Mouse (Mus musculus): ENCODE results near the gene Hoxa1. TPM values are rescaled to one million over a fixed set of nuclear protein-coding genes. Genes with fewer than 3 reads are reported as not detected.

The Hoxa1 gene
- polyA plus RNA-seq, 1 experiment from 2014 or later: 0.57 TPM

- Histone ChIP-seq H3K27me3 (replicated peaks; ENCODE audit: low read depth, poor library complexity, severe bottlenecking) (peaks cover 100% of the 10 kb centered on the region), H3K9me3 (no peaks in the 10 kb centered on the region), H3K27ac (replicated peaks) (peak overlapping the region; percentile 78), H3K4me1 (peaks cover 30% of the 10 kb centered on the region), H3K4me3 (peak overlapping the region; percentile 78), H3K36me3 (replicated peaks) (no peaks in the 10 kb centered on the region)
- peak; percentile 45 for DNase-seq (ENCODE audit: low spot score)
- WGBS: 1% methylated on average over 12 of the region's 12 CpGs
These were observed 1.1 kb upstream of the Hoxa1 start for GRCm38 (mm10) chr6:52159164-52159761.

- H3K9me3 ChIP-seq: no peaks in the 10 kb centered on the region
- WGBS: under 1% methylated on average over 32 of the region's 32 CpGs
- peaks cover 30% of the 10 kb centered on the region for H3K4me1 ChIP-seq
- no peaks in the 10 kb centered on the region for H3K36me3 ChIP-seq (replicated peaks)
- peak overlapping the region; percentile 78 for H3K4me3 ChIP-seq
- H3K27ac ChIP-seq (replicated peaks): no peak overlapping the region
- peak; percentile 41 for DNase-seq (ENCODE audit: low spot score)
- peaks cover 100% of the 10 kb centered on the region for H3K27me3 ChIP-seq (replicated peaks; ENCODE audit: low read depth, poor library complexity, severe bottlenecking)
These were observed 446 bp downstream of the Hoxa1 start for GRCm38 (mm10) chr6:52157466-52158275.

GRCm38 (mm10) chr6:52156551-52157200 lies 1.4 kb downstream of the Hoxa1 start:
- DNase-seq (ENCODE audit: low spot score): peak; percentile 38
- no peak overlapping the region for H3K27ac ChIP-seq (replicated peaks)
- no peaks in the 10 kb centered on the region for H3K36me3 ChIP-seq (replicated peaks)
- WGBS: under 1% methylated on average over 20 of the region's 20 CpGs
- no peaks in the 10 kb centered on the region for H3K9me3 ChIP-seq
- peaks cover 100% of the 10 kb centered on the region for H3K27me3 ChIP-seq (replicated peaks; ENCODE audit: low read depth, poor library complexity, severe bottlenecking)
- H3K4me1 ChIP-seq: peaks cover 30% of the 10 kb centered on the region
- 0 out of 2 replicates have a peak overlapping the region, but pooled peaks have one; percentile 5 for H3K4me3 ChIP-seq

- no peak overlapping the region for H3K27ac ChIP-seq (replicated peaks)
- H3K4me1 ChIP-seq: peaks cover 31% of the 10 kb centered on the region
- H3K27me3 ChIP-seq (replicated peaks; ENCODE audit: low read depth, poor library complexity, severe bottlenecking): peaks cover 100% of the 10 kb centered on the region
- no peaks in the 10 kb centered on the region for H3K36me3 ChIP-seq (replicated peaks)
- no peaks in the 10 kb centered on the region for H3K9me3 ChIP-seq
- DNase-seq (ENCODE audit: low spot score): no peak
- 38% methylated on average over 3 of the region's 3 CpGs for WGBS
- no peak overlapping the region for H3K4me3 ChIP-seq
These were observed 2.6 kb downstream of the Hoxa1 start for GRCm38 (mm10) chr6:52155471-52155870.

- peak; percentile 14 for DNase-seq (ENCODE audit: low spot score)
- 4% methylated on average over 5 of the region's 5 CpGs for WGBS
- no peaks in the 10 kb centered on the region for H3K36me3 ChIP-seq (replicated peaks)
- no peak overlapping the region for H3K4me3 ChIP-seq
- no peak overlapping the region for H3K27ac ChIP-seq (replicated peaks)
- no peaks in the 10 kb centered on the region for H3K9me3 ChIP-seq
- peaks cover 100% of the 10 kb centered on the region for H3K27me3 ChIP-seq (replicated peaks; ENCODE audit: low read depth, poor library complexity, severe bottlenecking)
- H3K4me1 ChIP-seq: peaks cover 19% of the 10 kb centered on the region
These were observed 4.1 kb downstream of the Hoxa1 start for GRCm38 (mm10) chr6:52154044-52154443.

GRCm38 (mm10) chr6:52153270-52153669 lies 4.8 kb downstream of the Hoxa1 start:
- peaks cover 100% of the 10 kb centered on the region for H3K27me3 ChIP-seq (replicated peaks; ENCODE audit: low read depth, poor library complexity, severe bottlenecking)
- no peak overlapping the region for H3K27ac ChIP-seq (replicated peaks)
- H3K9me3 ChIP-seq: no peaks in the 10 kb centered on the region
- DNase-seq (ENCODE audit: low spot score): peak; percentile 27
- peaks cover 11% of the 10 kb centered on the region for H3K4me1 ChIP-seq
- H3K4me3 ChIP-seq: no peak overlapping the region
- H3K36me3 ChIP-seq (replicated peaks): no peaks in the 10 kb centered on the region
- under 1% methylated on average over 6 of the region's 6 CpGs for WGBS

DNA sequence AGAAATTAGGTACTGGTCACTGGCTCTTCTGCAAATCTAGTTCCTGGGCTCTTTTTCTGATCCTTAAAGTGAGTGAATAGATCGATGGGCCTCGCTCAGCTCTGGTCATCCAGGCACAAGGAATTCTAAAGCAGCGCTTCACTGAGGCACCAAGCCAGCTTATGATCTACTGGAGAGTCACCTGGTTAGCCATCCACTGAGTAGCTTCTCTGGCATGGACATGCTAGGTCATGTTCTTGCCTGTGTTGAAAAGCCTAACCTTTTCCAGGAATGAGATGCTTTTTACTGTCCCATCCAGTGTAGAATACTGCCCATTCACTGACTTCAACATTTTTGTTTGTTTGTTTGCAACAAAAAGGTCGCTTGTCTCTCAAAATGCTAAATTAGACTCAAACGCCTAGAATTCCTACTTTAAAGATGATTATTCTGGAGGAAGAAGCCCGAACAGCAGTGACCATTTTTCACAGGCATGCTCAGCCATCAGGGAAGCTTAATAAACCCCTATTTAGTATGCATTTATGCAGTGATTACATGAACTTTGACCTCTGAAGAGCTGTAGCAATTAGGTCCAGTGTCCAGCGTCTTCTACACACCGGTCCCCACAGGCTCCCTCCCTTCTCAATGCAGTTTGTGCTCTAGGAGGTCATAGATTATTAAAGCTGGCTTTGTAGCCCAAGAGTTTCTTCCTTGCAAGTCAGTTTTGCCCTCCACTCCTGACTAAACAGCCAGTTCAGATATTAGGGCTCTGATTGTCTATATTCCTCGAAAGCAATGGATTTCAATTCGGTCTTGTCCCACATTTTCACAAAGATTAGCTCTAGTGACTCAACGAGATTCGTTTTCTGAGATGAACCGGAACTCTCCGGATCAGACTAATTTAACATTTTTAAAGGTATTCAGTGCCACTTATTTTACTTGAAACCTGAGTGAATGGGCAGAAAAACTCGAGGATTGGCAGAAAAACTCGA lies 5.6 kb downstream of the Hoxa1 start:
- DNase-seq (ENCODE audit: low spot score): peak; percentile 18
- 2% methylated on average over 16 of the region's 16 CpGs for WGBS

GRCm38 (mm10) chr6:52151571-52151970 lies 6.5 kb downstream of the Hoxa1 start:
- peak; percentile 14 for DNase-seq (ENCODE audit: low spot score)
- Histone ChIP-seq H3K27me3 (replicated peaks; ENCODE audit: low read depth, poor library complexity, severe bottlenecking) (peaks cover 100% of the 10 kb centered on the region), H3K4me1 (peaks cover 5% of the 10 kb centered on the region; the same call in 1 of the 2 replicates), H3K9me3 (no peaks in the 10 kb centered on the region), H3K27ac (replicated peaks) (no peak overlapping the region), H3K4me3 (no peak overlapping the region), H3K36me3 (replicated peaks) (no peaks in the 10 kb centered on the region)
- 7% methylated on average over 4 of the region's 4 CpGs for WGBS

More for the DNA sequence above, 5.6 kb downstream of the Hoxa1 start:
- H3K27me3 ChIP-seq (replicated peaks; ENCODE audit: low read depth, poor library complexity, severe bottlenecking): peaks cover 100% of the 10 kb centered on the region
- H3K4me3 ChIP-seq: no peak overlapping the region
- H3K9me3 ChIP-seq: no peaks in the 10 kb centered on the region
- peaks cover 5% of the 10 kb centered on the region; the same call in 1 of the 2 replicates for H3K4me1 ChIP-seq
- no peak overlapping the region for H3K27ac ChIP-seq (replicated peaks)
- H3K36me3 ChIP-seq (replicated peaks): no peaks in the 10 kb centered on the region

GRCm38 (mm10) chr6:52150401-52150966 lies 7.6 kb downstream of the Hoxa1 start:
- WGBS: 3% methylated on average over 16 of the region's 16 CpGs
- Histone ChIP-seq H3K27ac (replicated peaks) (no peak overlapping the region), H3K9me3 (no peaks in the 10 kb centered on the region), H3K4me3 (no peak overlapping the region), H3K36me3 (replicated peaks) (no peaks in the 10 kb centered on the region), H3K27me3 (replicated peaks; ENCODE audit: low read depth, poor library complexity, severe bottlenecking) (peaks cover 100% of the 10 kb centered on the region), H3K4me1 (peaks cover 5% of the 10 kb centered on the region; the same call in 1 of the 2 replicates)
- peak; percentile 62 for DNase-seq (ENCODE audit: low spot score)

- Histone ChIP-seq H3K27ac (replicated peaks) (no peak overlapping the region), H3K4me3 (no peak overlapping the region), H3K9me3 (no peaks in the 10 kb centered on the region), H3K36me3 (replicated peaks) (no peaks in the 10 kb centered on the region), H3K4me1 (peaks cover 8% of the 10 kb centered on the region), H3K27me3 (replicated peaks; ENCODE audit: low read depth, poor library complexity, severe bottlenecking) (0 out of 2 replicates have a peak, but pooled peaks cover 3% of the 10 kb centered on the region)
- 94% methylated on average over 5 of the region's 5 CpGs for WGBS
- no peak for DNase-seq (ENCODE audit: low spot score)
These were observed 19.0 kb downstream of the Hoxa1 start for GRCm38 (mm10) chr6:52139115-52139514.

DNA sequence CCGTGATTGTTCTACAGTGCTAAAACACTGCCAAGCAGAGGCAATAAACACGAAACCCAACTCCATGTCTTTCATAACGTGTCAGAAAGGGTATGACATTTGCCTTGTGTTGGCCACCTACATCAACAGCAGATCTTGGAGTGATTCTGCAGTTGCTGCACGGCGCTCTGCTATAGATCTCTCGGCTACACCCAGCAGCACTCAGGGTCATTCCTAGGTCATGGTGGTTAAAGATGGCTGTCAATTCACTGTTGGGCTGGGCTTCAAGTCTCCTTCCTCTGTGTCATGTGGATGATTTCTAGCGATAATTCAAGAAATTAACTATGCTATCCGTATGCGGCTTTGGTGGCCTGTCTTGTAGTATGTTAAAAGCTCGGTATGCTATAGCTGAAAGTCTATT lies 19.5 kb downstream of the Hoxa1 start:
- no peak overlapping the region for H3K4me3 ChIP-seq
- H3K27me3 ChIP-seq (replicated peaks; ENCODE audit: low read depth, poor library complexity, severe bottlenecking): 0 out of 2 replicates have a peak, but pooled peaks cover 3% of the 10 kb centered on the region
- peaks cover 8% of the 10 kb centered on the region for H3K4me1 ChIP-seq
- no peaks in the 10 kb centered on the region for H3K9me3 ChIP-seq
- H3K27ac ChIP-seq (replicated peaks): no peak overlapping the region
- 71% methylated on average over 10 of the region's 10 CpGs for WGBS
- no peaks in the 10 kb centered on the region for H3K36me3 ChIP-seq (replicated peaks)
- DNase-seq (ENCODE audit: low spot score): no peak

Data from embryonic facial prominence, embryonic 10.5 days (tissue).